Mouse (Mus musculus): Measurements from ENCODE around the gene Cacna1b.
A peak's percentile ranks its signal among the peaks of the same experiment; 100 is the strongest.

The Cacna1b gene

DNA sequence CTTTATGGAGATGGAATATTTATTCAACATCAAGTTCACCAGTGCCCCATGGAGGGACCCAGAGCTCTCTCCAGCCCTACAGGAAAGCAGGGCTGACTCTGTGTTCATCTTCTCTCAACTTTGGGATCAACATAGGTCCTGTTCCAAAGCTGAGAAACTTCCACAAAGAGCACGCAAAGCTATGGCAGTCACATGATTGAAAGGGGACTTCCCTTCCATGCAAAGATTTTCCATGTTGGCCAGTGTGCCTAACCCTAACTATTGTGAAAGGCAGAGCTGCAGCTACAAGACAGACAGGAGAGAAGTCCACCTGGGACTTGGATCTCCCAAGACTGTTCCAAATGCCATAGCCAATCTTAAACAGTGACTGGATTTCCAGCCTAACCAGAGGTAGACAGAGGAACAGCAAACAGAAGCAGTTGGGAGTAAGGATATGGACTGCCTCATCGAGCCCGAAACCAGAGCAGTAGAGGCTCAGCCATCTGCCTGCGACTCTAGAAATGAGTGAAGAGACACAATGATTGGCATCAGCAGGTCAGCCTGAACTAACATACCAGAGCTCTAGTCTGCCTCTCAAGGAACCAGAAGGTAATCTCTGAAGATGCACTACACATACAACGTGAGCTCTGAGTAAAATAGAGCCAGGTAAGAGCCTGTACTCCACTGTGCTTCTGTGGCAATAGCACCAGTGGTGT, 116.4 kb downstream of the Cacna1b start:
- no peak for DNase-seq

DNA sequence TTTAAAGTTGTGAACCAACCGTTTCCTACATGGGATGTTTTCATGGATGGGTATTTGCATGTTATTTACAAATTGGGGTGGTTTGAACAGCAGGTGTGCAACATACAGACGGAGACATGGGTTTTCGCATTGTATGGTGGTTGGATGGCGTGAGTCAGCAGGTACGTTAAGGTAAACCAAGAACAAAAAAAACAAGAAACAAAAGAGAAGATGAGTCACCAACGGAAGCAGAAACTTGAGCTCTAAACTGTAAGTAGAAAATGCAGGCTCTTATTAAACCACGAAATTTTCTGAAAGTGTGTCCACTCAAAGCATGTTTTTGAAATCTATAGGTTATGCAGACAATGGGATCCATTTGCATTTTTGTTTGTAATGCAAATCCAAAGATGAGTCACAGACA, 120.1 kb downstream of the Cacna1b start:
- no peak for DNase-seq

DNA sequence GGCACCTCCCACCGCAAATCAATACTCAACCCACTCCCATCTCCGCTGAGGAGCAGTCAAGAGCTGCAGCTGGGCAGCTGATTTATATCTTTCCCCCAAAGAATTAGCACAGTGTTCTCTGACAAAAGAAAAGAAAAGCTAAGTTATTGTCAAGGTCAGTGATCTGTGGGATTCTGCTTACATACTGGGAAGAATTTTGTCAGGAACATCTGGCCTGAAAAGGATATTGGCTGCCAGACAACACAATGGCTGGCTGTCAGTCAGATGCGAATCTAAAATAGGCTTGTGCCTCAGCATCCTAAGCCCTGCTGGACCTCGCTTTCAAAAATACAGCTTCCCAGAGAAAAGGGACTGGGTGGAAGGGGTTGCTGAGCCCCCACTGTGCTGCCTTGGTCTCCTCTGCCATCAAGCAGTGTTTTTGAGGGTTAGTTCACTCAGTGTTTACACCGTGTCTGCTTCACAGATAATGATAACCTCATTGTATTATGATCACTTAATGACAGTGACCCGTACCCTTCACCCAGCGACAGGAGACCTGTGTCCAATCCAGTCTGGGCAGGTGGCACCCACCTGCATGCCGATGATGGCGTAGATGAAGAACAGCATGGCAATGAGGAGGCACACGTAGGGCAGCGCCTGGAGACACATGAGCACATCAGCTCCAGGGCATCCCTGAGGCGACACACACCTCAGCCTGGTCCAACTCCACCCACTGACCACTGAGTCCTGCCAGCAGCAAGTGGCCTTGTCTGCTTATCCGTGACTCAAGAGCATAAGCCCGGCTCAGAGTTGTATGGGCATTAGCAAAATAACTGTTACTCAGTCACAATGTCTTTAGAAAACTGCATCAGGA, 124.6 kb downstream of the Cacna1b start:
- DNase-seq, result no peak

DNA sequence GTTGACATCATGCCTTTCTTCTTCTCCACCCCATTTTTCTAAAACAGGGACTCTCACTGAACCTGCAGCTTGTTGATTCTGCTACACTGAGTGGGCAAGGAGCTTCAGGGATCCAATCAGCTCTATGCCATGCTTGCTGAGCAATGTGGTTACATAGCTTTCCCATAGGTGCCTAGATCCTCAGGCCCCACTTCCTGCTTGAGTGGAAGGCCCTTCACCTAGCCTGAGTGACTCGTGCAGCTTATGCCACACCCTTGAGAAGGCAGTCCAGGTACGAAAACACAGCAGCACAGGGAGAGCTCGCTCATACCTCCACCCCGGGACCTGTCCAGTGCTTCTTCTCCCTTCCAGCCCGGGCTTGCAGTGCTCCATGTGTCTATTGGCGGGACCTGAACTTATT, 129.3 kb downstream of the Cacna1b start:
- DNase-seq, result no peak

DNA sequence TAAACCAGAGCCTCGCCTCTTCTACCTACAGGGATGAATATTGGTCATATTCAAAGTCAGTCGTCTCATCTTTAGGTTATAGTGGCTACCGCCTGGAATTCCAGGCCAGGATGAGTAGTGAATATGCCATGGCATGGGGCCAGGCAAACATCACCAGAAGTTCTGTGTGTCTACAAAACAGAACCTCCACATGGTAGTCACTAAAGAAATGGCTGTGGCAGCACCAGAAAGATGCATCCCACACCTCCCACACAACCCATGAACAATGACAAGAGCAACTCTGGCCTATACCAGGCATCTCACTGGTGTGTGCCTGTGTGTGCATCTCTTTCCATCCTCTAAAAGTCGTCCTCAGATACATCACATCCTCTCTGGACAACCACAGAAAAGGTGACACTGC, 145.8 kb downstream of the Cacna1b start:
- DNase-seq, result no peak

DNA sequence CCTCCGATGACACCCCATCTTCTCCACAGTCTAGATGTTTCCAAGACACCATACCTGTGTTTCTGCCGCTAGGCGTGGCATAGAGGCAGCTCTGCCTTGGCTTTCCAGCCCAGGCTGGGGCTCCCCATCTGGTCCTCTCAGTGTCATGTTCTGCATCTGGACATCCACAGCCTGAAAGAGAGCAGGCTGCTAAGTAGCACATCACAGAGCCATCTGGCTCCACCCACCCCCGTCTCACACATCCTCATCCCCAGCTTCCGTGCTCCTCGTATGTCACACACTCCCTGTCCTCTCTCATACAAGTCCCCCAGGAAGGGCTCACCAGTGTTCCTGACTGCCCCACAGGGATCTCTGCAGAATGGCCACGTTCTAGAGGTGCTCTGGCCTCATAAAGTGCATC, 153.2 kb downstream of the Cacna1b start:
- no peak for DNase-seq

DNA sequence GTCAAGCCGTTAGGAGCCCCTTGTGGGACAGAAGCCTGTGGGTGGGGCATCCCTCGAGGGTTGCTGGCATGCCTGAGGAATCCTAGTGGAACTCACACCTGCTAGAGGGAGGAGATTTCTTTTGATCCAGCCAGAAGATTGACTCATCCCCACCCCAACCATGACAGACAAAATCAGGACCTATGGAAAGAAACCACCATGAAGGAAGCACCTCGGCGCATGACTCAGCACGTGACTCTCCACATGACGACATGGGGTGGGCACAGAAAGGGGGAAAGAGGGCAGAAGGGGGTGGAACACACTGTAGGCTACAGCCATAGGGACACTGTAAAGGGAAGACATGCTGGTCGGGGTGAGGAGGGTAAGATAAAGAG, 154.2 kb downstream of the Cacna1b start:
- DNase-seq, result no peak

DNA sequence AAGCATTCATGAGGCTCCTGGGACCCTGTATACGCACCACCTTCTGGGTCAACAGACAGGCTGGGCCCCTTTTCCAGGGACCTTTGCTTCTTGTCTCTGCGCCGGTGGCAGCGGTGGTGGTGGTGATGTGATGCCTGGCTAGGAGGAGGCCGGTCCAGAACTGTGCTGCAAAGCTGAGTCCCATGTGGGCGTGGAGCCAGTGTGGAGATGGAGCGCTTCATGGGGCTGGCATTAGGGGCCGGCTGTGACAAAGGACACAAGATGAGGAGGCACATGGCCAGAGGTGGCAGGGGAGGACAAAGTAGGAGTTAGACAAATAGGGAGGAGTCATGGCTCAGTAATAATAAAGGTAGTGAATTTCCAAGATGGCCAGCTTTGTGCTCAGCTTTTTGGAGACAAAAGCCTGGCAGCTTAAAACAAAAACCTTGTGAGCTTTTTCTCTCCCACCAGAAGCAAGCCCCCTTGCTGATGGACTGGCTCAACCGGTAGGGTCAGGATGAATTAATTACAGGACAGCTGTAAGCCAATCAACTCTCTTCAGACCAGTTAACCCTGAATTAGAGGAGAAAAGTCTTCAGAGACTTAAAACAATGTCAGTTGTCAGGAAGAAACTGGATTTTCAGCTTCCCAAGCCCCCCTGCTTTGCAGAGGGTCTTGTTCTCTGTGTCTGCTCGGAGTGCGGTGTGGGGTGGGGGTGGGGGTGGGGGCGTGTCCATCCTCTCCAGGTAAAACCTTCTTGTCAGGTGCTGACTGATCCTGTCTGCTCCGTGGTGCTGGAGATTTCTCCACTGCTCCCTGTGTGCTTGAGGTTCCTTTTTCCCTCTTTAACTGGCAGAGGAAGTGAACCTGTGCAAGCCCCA, 154.8 kb downstream of the Cacna1b start:
- peak; percentile 26 to 48 for DNase-seq

DNA sequence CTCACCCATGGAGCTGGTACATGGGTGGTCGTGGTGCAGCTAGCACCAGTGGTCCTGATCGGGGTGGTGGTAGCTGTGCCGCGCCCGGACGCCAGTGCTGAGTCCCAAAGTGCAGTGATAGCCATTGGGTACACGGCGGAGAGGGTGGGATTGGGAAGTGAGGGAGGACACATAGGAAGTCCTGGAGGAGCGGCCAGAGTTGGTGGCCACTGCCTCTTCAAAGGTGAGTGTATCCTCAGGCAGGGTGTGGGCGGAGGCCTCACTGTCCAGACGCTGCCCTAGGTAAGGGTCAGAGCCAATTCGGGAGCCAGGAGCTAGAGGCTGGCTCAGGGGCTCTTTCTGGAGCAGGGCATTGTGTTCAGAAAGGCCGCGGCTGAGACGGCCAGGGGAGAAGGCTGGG, 156.4 kb downstream of the Cacna1b start:
- no peak for DNase-seq

DNA sequence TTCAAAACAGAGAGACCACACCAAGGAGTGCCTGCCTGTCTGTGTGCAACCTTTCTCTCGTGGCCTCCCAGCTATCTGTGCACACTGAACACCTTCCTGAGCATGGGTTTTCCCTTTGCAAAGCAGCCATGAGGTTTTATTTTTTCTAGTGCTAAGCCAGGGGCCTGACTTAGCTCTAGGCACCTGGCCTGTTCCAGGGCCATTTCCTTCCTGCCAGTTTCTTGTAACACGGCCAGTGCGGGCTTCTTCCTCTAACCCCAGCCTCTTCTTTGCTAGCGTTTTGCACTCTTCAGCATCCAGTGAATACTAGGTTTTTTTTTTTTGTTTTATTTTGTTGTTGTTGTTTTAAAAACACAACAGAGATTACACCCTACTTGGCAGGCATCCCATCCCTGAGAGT, 157.9 kb downstream of the Cacna1b start:
- no peak for DNase-seq

DNA sequence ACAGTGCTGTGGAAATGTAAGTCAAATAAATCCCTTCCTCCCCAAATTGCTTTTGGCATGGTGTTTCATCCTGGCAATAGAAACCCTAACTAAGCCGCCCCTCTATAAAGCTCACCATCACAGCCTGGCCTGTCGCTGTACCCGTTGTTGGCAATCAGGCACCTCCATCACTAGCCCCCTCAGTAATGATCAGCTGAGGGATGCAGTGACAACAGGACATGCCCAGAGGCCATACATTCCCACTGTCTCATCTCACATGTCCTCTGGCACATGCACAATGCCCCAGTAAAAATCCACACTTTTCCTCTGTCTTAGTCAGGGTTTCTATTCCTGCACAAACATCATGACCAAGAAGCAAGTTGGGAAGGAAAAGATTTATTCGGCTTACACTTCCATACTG, 173.5 kb downstream of the Cacna1b start:
- DNase-seq, result no peak

DNA sequence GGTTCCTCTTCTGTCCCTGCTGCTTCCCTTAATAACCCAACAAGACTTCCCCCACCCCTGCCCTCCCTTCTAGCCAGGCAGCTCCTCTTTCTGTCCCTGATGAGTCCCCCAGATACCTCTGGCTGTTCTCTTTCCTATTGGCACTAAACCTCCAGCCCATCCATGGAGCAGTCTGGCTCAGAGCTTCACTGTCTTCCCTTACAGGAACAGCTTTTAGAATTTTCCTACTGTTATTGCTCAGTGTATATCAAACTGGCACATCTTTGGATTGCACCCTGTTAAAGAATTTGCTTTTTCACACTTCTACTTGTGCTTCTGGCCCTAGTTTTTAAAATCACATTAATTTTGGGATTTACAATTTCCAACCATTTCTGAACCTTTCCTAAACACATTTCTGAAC, 175.0 kb downstream of the Cacna1b start:
- DNase-seq, result no peak

DNA sequence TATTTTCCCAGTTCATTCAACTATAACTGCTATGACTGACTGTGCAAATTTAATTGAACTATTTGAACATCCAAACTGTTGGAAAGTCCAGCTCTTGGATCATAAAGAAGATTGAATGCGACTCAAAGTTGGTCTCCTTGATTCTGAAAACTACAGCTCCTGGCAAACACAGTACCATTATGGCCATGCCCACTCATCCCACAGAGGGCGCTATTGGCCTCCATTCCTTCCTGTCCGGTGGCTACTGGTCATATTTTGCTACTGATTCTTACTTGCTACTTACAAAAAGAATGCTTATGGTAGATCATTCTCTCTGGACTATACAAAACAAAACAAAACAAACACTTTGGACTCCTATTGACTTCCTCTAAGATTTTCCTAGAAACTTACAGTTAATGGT, 188.3 kb downstream of the Cacna1b start:
- peak; percentile 64 to 79 for DNase-seq

DNA sequence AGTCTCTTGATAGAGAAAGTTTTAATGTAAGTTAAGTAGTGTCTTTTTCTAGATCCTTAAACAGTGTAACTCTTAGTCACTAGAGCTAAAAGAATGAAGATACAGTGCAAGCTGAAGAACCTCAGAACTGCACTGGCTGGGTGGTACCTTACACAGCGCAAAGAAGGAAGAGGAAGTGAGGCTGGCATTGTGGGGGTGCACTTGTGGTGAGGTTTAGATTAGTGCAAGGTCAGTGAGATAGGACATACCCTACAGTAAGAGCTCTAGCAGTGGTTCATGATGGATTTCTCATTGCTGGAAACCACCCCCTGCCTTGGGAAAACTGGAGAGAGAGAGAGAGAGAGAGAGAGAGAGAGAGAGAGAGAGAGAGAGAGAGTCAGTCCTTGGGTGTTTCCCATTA, 192.0 kb downstream of the Cacna1b start:
- no peak for DNase-seq

DNA sequence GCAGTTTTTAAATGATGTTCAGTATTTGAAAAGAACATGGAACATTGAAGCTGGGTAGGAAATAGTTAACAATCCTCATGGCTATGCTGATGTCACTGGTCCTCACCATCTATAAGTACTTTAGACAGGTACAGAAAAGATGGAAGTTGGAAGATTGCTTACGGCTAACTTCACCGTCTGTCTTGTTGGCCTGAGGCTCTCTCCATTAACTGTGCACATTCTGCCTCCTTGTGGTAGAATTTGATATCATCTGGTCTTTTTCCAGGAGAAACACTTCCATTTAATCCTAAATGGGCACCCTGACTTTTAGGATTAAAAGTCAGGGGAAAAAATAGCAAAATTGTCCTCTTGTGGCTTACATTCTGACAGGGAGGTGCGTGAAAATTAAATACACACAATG, 194.4 kb downstream of the Cacna1b start:
- DNase-seq, result peak; percentile 69 to 80

DNA sequence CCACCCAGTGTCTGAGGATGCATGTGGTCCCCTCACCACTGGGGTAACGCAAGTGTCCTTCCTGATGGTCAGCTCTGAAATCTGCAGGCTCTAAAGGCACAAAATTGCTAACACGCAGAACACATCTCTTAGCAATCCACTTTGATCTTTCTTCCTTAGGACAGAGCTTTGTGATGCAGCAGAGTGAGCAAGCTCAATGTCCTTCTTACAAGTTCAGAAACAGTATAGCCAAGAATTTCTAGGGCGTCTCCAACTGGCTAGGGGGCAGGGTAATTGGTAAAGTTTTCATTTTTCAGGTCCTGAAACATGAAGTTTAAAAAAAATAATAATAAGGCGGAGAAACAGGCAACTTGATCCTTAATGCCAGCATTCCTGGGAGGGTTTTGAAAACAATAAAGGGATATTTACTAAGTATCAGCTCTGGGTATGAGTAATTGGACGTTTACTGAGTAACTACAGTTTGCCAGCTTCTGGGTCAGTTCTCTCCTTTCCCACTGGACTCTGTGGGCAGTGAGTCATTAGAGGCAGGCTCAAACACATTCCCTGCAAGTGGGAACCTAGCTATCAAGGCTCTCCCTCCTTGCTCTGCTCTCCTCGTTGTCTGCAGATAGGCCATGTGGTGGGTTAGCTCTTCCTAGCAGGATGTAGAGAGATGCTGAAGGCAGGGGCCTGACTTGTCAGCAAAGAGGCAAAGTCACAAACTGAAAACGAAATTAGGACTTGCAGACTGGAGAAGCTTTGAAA, 200.2 kb downstream of the Cacna1b start:
- no peak for DNase-seq

DNA sequence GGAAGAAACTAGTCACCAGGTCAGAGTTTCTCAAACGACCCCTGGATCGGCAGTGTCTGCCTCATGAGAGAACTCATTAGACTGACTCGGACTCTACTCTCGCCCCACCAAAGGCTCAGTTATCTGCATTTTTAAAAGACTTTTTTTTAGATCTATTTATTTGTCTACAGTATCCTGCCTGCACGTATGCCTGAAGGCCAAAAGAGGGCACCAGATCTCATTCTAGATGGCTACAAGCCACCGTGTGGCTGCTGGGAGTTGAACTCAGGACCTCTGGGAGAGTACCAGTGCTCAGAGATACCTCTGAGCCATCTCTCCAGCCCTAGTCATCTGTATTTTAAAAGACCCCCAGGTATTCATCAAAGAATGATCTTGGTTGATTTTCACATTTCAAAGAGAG, 201.0 kb downstream of the Cacna1b start:
- DNase-seq, result no peak

DNA sequence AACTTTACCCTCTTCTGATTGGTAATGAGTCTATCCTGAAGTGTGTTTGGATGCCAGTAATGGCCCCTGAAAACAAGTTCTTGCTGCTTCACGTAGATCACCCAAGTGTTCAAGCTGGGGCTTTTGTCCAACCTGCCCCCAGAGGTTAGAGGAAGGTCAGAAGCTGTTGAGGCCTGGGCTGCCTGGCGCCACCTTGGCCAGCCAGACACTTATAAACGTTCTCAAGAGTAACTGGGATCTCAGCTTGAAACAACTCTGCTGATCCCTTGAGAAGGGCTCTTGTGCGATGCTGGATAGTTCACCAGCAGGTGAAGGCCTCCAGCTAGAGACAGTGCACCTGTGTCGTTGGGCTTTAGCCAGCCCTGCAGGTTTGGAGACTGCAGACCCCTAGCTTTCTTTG, 202.8 kb downstream of the Cacna1b start:
- DNase-seq, result no peak

DNA sequence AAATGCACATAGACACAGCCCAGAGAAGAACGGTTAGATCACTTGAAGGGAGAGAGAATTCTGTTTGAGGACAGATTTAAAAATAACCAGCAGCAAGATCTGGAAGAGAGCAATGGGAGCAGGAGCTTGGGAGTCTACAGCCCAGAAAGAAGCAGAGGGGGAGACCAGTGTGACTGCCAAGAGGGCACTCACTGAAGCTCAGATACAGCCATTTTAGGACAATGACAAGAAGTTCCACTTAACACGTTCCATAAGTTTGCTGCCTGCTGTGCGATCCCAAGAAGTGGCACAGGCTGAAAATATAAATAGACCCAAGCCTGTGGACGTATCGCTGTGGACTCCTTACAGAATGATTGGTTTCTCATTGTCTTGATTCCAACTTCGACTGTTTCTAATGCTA, 206.6 kb downstream of the Cacna1b start:
- DNase-seq, result no peak

DNA sequence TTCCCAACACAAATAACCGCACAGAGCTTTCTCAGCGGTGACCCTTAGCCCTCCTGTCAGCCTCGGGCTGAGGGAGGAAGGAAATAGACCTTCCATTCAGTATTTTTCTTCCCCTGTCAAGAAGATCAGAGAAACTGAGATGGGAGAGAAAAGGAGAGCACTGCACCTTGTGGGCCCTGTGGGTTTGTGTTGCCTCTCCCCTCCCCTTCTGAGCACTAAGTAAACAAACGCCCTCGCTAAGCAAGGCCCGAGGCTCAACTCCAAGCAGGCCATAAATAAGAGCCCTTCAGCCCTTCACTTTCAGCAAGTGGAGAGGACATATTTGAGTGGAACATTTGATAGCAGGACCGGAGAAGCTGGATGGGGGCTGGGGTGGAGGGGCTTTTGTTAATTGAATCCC, 209.0 kb downstream of the Cacna1b start:
- DNase-seq, result no peak
